Mouse (Mus musculus) heart, adult 2 months (tissue): ENCODE results near the gene 4921507P07Rik.

ENCODE experiments used
- CTCF ChIP-seq: fragments of 200-600 bp; IDR thresholded peaks from 2 replicates; pipeline ENCODE4 v1.8.1; 2022; ENCODE audit warnings: antibody characterized with exemption, mild to moderate bottlenecking, moderate library complexity
- EP300 ChIP-seq: fragments of 200-500 bp; IDR thresholded peaks from 2 replicates; pipeline ENCODE4 v1.6.1; 2011; ENCODE audit warnings: low read depth, low read length, control low read depth; ENCODE audit not compliant: insufficient read depth
- POLR2A ChIP-seq: fragments of 200-500 bp; IDR thresholded peaks from 2 replicates; pipeline ENCODE4 v1.6.1; 2011; ENCODE audit warnings: mild to moderate bottlenecking, low read depth, low read length, control low read depth; ENCODE audit not compliant: insufficient read depth

DNA sequence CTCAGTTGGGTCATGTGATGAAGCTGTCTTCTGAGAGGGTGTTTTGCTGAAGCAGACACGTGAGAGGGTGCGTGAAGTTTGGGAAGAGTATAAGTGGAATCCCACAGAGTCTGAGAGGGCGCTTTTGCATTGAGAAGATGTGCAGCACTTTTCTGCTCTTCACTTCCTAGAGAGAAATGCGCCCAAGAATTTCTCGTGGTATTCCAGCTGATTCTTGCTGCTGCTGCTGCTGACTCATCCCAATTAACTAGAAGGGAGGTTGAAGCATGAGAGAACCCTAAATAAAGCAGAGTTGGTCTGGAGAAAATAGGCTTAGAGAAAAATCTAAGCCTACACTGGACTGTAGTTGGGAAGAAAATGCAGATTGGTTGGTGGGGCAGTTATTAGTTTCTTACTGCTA is 47.4 kb downstream of the 4921507P07Rik start:
- TF ChIP-seq CTCF (no peak), POLR2A (no peak), EP300 (no peak)
